Mouse (Mus musculus) adrenal gland, adult 8-10 months (tissue): Measurements from ENCODE around the gene Fryl. TPM values are rescaled to one million over a fixed set of nuclear protein-coding genes. Genes with fewer than 3 reads are reported as not detected.

Experiments used
- DNase-seq: peaks from one replicate; pipeline ENCODE4 v3.0.0; 2022
- total RNA-seq, 4 experiments: library from RNA; stranded (reverse); gene quantifications; 2 replicates each; pipeline ENCODE4 v1.2.4; 2022

Gene Fryl
- total RNA-seq, 4 experiments from 2014 or later = 39.3 to 67.3 (median 51.1) TPM

DNA sequence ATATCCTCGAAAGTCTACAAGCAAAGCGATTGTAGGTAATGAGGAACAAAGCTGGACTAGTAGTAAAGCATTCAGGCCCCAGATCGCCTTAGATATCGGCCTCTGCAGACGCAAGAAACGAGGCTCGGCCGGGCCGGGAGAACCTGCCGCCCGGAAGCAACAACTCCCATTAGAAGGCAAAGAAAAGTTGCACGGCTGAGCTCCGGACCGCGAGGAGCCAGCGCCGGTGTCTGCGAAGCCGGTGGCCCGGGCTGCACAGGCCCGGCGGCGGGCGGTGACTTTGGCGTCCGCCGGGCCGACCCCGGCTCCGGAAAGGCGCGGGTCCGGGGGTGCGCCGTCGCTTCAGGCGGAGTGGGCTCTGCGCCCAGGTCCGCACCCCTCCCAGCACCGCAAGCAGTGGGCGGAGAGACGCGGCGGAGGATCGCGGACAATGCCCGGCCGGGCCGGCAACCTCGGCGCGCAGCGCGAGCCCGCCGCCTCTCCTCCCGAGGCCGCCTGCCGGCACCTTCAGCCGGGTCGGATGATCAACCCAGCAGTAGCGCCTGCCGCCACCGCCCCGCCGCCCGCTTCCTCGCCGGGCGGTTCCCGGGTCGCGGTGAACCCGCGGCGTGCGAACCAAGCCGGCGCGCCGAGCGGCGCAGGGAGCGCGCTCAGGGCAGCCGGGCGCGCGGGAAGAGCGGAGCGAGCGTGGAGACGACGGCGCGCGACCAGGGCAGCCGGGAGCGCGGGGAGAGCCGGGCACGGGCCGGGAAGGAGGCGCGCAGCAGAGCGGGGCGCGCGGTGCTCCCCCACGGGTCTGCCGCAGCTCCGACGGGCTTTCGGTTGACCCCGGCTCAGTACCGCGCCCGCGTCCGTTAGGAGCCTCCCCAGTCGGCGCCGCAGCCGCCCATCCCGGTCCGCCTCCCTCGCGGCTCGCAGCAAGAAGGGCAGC is 833 bp downstream of the Fryl start:
- DNase-seq = peak; percentile 26

DNA sequence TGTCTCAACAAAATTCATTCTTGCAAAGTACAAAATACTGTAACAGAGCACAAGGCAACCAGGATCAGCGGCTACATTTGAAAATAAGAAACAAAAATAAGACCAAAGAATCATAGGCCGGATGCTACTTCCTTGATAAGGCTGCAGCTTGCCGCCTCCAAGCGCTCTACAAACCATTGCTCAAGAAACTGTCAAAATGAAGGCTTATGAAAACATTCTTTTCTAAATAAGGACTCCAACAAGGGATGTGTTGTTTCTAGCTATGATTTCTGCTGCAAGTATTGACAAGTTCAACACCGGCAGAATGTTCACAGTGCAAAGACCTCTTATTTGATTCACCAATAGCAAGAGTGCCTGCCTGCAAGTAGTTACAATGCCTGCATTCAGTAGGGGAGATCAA is 1.8 kb downstream of the Fryl start:
- no peak for DNase-seq

DNA sequence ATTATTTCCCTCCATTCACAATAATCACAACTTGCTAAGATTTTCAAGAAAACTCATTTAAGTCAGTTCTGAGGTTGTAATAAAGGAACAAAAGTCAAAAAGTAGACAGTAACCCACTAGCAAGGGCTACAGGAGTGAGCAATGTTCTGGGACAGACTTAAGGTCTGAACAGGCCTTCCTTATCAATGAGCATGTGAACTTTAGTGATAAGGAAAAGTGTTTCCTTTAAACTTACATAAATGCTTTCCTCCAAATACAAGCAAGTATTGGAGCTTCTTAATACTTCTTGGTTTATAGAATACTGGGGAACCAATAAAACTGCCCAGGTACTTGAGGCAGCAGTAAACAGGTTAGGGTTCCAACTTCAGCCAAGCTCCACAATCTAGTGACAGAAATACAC is 3.7 kb downstream of the Fryl start:
- no peak for DNase-seq

DNA sequence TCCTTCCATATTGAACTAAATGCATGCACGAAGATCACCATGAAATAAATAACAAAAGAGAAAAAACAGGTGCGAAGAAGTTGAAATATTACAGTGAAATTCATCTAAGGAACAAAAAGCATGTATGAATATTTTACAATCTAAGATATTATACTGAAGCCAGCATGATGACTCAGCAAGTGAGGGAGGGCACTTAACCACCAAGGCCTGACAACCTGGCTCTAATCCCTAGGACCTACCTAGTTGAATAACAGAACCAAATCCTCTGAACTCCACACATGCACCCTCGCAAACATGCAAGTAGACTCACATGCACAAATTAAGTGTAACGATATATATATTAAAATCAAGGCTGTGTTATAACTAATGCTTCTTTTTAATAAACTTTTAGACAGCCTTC is 7.1 kb downstream of the Fryl start:
- DNase-seq = no peak

DNA sequence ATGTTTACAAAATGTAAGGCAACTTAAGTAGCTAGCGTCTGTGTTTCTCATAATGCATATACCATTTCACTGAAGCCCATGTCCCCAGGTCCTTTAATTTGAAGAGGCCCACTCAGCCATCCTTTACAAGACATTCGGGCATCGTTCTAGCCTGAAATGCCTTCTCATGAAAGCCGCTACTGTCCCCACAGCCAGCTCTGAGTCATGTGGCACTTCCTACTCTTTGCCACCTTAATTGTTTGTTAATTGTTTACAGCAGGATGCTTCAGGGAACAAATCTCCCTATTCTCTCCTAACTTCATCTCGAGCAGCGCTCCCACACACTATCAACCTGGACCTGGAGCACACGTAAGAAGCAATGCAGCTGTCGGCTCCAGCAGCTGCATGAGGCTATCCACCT is 8.2 kb downstream of the Fryl start:
- DNase-seq = no peak

DNA sequence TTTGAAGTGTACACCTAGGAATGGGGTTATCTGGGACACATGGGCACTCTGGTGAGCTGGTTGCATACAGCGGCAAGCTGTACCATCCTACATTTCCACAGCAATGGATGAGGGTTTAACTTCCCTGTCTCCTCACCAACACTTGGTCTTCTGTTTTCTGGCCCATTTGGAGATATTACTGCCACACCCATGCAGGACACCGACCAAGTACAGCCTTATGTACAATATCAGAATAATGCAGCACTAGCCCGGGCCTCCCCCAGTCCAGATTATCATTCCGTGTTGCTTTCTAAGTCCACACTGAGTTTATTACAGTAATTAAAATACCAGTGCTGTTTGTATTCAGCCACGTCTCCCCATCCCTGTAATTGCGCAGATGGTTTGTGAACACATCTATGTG is 10.0 kb downstream of the Fryl start:
- no peak for DNase-seq

DNA sequence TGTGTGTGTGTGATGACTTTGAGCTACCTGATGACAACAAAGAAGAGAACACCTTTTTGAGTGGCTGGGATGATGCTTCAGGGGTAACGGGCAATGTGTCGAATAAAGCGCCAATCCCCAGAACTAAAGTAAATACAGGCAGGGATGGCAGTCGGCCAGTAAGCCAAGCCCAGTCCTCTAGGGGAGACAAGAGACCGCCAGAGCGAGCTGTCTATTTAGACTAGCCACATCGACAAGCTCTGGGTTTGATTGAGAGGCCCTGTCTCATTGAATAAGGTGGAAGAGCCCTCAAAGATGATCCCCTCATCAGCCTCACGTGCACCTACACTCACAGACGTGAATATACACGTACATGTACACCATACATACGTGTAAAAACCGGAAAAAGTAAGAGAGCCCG is 12.0 kb downstream of the Fryl start:
- DNase-seq = no peak

DNA sequence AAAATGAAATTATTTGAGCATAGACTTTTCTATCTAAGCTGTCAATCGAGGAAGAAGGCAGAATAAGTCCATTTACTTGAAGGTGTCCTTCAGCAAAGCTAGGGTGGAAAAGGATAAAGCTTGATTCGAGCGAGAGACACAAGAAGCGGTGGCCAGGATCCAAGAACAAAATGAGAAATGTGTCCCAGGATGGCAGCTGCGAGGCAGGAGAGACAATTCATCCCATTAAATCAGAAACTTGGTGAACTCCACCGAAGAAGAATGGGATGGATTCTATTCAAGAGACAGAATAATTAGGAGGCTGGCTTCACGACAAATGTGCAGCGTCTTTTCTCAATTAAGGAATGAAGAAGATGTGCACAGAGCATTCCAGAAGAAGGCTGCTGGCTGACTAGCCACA is 14.5 kb downstream of the Fryl start:
- no peak for DNase-seq

DNA sequence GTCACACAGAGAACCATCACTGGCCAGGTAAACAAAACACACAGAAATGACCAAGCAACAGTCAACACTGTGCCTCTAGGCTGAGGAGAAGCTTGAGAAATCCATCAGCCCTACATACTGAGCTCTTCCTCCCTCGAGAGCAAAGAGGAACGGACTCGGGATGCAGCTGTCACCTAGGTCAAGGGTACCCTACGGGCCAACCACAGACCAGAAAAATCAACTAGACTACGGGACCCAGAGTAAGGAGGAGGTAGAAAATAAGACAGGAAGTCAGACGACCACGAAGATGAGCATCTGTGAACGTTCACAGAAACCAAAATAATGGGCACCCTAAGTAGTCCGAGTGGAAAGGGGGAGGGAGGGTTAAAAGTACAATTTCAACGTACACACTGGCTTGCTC is 15.1 kb downstream of the Fryl start:
- DNase-seq = no peak

DNA sequence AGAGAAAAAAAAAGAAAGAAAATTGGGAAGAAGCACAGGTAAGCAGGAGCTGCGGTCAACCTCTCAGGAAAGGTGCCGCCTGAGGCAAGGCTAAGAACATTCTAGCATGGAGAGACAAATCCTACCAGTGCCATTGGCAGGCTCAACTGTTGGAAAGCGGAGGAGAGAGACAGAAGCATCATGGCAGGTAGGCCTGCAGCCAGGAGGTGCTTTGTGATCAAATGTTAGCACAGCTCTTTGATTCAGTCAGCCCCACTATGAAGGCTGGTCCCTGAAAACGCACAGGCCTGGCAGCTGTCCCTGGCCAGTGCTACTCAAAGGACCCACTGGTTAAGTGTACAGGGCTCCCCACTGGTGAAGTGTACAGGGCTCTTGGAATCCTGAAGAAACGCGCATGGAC is 16.0 kb downstream of the Fryl start:
- no peak for DNase-seq

DNA sequence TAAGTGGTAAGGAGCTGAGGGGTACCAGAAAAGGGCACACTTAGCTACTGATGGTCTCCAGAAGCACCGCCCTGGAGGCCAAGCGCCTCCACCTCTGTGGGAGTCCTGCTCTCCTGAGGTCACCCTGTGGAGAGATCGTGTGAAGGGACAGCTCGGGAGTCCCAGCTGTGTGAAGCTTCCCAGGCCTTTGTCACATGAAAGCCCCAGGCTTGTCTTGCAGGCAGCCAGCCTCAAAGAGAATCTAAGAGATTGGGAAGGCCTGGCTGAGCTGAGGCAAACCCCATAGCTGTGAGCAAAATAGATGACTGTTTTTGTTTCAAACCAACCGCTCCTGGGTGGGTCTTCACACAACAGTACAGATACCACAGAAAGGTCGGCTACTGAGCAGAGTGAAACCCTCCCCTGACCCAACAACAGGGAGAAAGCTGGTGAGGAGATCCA is 19.5 kb downstream of the Fryl start:
- no peak for DNase-seq

DNA sequence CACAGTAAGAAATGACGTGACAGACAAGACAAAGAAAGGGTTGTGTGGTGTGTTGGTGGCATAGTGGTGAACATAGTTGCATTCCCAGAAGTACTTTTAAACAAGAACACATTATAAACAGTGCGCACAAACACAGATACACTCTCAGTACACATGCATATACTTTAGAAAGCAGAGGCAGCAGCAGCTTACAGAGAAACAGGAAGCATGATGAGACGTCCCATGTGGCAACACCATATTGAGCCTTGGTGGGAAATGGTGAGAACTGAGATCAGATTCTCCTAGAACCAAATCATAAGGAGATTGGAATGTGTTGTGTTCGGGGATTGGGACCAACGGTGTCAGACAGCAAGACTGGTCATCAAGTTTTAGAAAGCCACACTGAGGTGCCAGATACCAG is 21.2 kb downstream of the Fryl start:
- DNase-seq = no peak

DNA sequence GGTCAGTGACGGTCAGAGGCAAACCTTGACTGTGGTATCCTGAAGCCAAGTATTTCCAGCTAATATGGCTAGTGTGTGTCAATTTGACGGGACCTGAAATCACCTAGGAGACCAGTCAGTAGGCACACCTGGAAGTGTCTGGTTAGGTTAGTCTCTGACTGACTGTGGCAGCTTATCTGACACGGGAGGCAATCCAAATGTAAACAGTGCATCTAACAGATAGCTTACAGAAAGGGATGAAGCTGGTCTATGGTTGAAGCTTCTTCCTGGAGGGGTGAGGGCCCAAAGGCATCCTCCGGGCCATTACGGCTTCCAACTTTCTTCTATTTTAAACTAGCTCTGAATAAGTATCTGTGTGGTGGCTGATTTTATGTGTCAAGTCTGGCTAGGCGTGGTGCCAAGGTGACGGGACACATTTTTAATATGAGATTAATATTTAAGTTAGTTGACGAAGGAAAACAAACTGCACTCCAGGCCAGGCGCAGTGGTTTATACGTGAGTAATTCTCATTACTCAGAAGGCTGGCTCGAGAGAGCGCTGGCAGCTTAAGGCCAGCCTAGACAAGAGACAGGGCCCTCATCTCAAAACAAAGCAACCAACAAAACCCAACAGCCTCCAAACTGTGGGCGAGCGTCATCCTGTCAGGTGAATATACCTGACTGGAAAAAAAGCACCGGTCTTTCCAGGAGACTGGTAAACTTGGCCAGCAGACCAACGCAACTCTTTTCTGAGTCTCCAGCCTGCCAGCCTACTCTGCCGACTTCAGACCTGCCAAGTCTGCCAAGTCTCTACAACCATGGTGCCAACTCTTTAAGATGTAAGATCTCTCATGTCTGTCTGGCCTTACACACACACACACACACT is 23.2 kb downstream of the Fryl start:
- DNase-seq = no peak

DNA sequence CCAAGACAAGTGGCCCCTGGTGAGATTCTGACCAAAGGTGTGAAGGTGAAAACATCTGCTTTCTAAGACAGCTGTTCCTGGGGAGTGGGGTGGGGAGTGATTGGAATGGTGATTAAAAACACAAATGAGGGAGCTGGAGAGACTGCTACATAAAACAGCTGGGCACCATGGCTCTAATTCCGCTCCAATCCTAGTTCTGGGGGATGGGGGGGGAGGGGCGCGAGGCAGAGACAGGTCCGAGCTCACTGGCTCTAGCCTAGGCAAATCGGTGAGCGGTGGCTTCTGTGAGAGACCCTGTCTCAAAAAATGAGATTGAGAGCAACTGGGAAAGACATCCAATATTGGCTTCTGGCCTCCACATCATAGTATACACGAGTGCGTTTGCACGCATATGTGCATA is 24.2 kb downstream of the Fryl start:
- DNase-seq = no peak

DNA sequence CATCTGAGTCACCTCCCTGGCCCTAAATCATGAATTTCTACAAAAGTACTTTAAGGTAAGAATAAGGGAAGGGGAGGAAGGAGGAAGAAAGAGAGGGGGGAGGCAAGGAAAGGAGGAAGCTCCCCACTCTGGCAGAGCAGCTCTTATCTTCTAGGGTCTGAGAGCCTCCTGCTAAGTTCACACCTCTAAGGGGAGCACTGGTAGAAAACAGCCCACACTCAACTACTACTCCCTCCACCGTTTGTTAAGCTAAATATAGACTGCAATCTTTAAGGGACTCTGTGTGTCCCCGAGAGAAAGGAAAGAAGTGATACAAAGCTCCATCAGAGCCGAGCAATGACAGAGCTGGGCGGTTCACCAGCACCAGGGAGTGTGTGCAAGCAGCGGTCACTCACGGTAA is 24.6 kb downstream of the Fryl start:
- no peak for DNase-seq

DNA sequence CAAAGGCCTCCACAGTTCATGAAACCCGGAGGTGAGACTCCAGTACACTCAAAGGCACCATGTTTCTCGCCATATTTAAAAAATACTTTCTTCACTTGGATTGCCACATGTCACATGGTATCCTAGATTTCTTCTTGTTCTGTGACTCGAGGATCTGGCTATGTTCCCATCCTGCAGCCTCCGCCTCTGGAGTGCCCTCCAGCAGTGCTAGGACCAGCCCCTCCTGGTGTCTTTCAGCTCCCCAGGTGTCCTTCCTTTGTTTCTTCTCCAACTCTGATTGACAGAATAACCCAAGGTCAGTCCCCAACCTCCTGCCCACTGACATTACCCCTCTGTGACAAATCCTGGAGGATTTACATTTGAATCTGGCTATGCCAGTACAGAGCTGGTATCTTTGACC is 26.2 kb downstream of the Fryl start:
- no peak for DNase-seq

DNA sequence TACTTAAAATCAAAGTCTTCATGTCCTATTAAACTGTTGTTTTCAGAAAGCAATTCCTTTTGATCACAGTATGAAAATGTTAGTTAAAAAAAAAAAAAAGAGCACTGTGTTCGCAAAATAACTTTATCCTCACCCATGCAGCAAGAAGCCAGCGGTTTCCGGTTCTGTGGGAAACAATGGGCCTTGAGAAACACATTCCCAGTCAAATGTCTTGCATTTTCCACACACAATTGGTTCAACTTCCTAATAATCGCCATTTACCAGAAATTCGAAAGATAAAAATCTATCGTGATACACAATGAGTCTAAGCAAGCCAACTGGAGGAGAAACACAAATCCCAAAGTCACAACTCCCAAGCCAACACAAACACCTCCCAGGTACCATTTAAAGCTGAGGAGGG is 27.0 kb downstream of the Fryl start:
- no peak for DNase-seq

DNA sequence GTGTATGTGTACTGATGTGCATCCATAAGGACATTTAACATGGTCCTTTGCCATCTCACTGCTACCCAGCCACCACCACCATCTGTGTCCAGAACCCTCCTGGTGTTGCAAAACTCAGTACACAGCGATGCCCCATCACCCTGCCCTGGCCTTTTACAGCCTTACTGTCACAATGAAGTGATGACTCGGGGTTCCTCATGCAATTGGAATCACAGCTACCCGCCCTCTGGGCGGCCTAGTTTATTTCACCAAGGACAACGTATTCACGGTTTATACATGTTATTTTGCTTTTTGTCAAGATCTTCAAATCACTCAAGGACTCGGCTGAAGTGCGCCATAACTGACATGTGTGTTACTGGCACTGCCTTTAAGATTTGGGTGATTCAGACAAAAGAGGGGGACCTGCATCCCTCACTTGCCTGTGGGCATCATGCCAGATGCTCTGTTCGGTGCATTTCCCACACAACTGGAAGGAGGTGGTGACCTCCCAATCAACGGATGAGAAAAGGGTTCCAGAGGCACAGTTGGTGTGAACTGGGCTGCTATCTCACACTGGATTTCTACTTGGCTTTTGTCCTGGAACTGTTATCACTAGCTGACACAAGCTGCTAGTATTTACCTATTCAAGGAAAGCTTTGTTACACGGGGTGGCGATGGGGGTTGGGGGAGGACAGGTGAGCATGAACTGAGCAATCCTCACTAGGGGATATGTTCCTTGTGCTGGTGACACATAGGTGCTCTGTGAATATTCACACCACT is 27.9 kb downstream of the Fryl start:
- no peak for DNase-seq

DNA sequence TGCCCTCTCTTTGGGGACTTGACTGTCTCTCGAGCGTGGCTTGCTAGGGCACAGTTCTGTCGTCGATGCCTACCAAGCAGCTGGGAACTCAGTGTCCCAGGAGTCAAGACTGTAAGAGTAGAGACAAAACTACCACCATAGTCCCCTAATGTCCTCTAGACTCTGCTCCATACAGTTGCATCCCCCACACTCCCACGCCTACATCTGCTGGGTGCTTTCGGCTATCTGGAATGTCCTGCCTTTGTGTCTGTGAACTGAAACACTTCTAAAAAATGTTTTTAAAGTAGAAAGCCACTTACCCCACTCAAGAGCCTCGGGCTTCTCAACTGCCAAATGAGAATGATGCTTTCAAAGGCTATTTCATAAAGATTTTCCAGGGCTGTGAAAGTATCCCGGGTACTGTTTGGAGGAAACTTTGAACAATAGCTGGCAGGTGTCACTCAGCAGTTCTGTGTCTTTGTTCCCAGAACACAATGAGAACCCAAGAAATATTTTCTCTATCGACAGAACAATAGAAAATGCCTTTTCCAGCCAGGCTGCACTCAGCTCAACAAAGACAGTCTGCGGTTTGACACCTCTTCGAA is 28.8 kb downstream of the Fryl start:
- DNase-seq = no peak

DNA sequence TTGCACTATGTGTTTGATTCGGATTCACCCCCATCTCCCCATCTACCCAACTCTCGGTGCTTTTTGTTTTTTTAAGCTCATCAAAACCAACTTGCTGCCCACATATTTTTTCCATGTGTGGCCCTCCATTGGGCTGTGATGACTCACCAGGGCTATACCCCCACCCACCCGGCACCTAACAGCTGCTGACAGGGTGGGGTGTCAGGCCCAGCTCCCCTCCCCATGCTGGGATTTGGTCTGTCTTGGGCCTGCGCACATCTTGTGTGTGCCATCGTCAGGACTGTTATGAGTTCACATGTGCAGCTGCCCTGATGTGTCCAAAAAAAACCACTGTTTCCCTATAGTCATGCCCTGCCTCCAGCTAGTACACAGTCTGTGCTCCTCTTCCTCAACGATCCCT is 33.4 kb downstream of the Fryl start:
- DNase-seq = no peak

DNA sequence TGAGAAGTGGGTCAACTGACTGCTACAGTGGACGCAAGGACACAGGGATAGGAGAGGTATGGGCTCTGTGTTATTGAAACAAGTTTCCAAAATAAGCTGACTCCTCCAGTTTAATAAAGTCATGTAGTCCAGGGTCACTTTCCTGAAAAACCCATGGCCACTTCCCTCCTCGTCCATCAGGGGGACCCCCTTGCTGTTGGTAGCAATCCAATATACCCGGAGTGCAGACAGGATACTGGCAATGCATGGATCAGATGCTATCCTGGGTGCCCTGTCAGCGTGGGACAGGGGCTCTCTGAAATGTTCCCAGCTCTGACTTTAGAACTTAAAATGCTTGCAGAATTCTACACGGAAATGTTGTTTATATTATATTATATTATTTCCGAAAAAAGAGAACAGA is 34.0 kb downstream of the Fryl start:
- DNase-seq = no peak

DNA sequence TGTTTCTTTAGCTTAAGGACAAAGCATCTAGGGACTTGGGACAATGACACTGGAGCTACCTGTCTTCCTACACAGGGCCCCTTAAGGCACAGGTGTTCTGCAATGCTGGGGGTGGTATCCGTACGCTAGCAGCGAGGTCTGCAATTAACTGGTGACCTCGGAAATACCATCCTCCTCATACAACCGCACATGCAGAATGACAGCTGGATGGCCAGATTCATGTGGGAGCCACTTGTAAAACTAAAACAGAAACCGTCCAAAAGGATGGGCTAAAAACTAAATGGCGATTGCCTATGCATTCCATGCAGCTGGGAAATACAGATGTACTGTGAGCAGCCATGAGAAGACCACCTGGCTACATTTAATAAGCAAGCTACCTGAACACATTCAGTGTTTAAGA is 34.6 kb downstream of the Fryl start:
- no peak for DNase-seq

DNA sequence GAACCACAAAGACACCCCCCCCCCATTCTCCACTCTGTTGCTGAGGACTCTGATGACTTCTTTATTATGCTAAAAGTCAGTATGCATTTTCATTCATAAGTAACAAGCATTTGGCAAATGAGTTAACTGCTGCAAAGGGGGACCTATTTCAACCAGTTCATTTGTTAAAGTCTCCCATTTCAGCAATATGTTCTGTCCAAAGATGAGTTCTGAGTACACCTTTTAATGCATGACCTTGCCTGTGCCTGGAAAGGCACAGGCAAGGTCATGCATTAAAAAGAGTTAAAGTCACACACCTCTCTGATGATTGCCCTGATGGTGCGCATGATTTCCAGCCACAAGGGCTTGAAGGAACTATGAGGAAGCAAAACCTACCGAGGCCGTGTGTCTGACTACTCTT is 36.7 kb downstream of the Fryl start:
- no peak for DNase-seq
